In the genomic region with DNA sequence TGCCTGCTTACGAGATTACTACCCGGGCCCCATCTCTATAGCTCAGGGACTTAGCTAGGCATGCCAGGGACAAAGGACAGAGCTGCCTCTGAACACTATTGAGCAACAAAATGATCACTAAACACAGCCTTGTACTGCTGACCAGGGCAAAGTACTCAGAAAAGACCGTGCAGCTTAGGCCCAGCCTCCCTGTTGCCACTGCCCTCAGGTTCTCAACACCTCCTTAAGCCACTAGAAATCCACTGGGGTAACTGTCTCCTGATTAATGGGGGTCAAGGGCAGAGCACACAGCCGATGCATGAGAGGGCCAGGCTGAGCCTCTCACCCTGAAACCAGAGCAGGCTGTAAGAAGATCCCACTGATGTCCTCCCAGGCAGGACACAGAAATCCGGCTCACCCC, we compare ENCODE assay signal across 11 mouse cellular contexts. TPM values are rescaled to one million over a fixed set of nuclear protein-coding genes. Genes with fewer than 3 reads are reported as not detected.
DNase-seq lines count a peak whose midpoint lies in the region; ATAC-seq lines count a peak whose summit lies in the region.
"Had no signal": no experiment of that assay in that cellular context is flagged by ENCODE, and none has a peak within 500 bp of the region (broad histone marks: within the 10 kb centered on the region; RNA-seq: fewer than 3 reads in every experiment).

No protein-coding gene starts in this region.

- WGBS in heart, embryonic 13.5 days = 31% methylated on average over 5 of the region's 5 CpGs
- 54% methylated on average over 5 of the region's 5 CpGs for WGBS in liver, embryonic 11.5 days

- no peaks in the 10 kb centered on the region for H3K9me3 ChIP-seq in heart, embryonic 13.5 days
- no peaks in the 10 kb centered on the region for H3K9me3 ChIP-seq in liver, embryonic 11.5 days (ENCODE audit: control insufficient read depth, low read length)
- H3K9me3 ChIP-seq: forebrain, embryonic 15.5 days; megakaryocyte, embryonic 14.5 days had no signal

- no peak for DNase-seq in heart, adult 8-10 months (ENCODE audit: low spot score)
- DNase-seq in adipocyte (ENCODE audit: low spot score) = peak; percentile 48
- peak; percentile 37 for DNase-seq in gastrocnemius, postnatal 14 days
- no peak for DNase-seq in liver, embryonic 11.5 days (ENCODE audit: low spot score)
- DNase-seq in layer of hippocampus, adult 11-12 months (ENCODE audit: low spot score) = no peak
- DNase-seq in layer of hippocampus, postnatal 14 days (ENCODE audit: low spot score in 2 of 2) = no peak
- no peak for DNase-seq in left cerebral cortex, postnatal 36 days (ENCODE audit: low spot score in 2 of 2)
- DNase-seq: right cerebral cortex, postnatal 14 days had no signal

- H3K36me3 ChIP-seq in heart, embryonic 13.5 days = peaks cover 33% of the 10 kb centered on the region
- peaks cover 2% of the 10 kb centered on the region for H3K36me3 ChIP-seq in liver, embryonic 11.5 days (ENCODE audit: control insufficient read depth, insufficient read depth, low read length)

- no peak overlapping the region for H3K4me3 ChIP-seq in heart, embryonic 13.5 days
- no peak overlapping the region for H3K4me3 ChIP-seq in liver, embryonic 11.5 days (ENCODE audit: low read depth, low read length)
- H3K4me3 ChIP-seq: forebrain, embryonic 15.5 days had no signal

- intact Hi-C loops in gastrocnemius, postnatal 14 days (cut with DNase I; ENCODE audit: low total_unique reads) = loop anchor here (5.0 kb wide), 1 partner anchor 113 kb away; no protein-coding TSS in a partner anchor
- intact Hi-C loops in left cerebral cortex, postnatal 36 days (cut with DNase I) = loop anchor here (5.0 kb wide), 1 partner anchor 233 kb away; no protein-coding TSS in a partner anchor

- H3K27ac ChIP-seq in heart, embryonic 13.5 days (replicated peaks) = peak overlapping the region; percentile 50
- H3K27ac ChIP-seq in liver, embryonic 11.5 days (ENCODE audit: low read depth, low read length) = peak overlapping the region; percentile 53; the same call in 1 of the 2 replicates
- H3K27ac ChIP-seq: forebrain, embryonic 15.5 days had no signal

- peak overlapping the region; percentile 54 for H3K9ac ChIP-seq in heart, embryonic 13.5 days
- H3K9ac ChIP-seq in liver, embryonic 11.5 days (ENCODE audit: low read depth, low read length) = no peak overlapping the region
- H3K9ac ChIP-seq: forebrain, embryonic 15.5 days had no signal

- H3K4me1 ChIP-seq in heart, embryonic 13.5 days = peaks cover 33% of the 10 kb centered on the region
- peaks cover 20% of the 10 kb centered on the region for H3K4me1 ChIP-seq in liver, embryonic 11.5 days (replicated peaks; ENCODE audit: control insufficient read depth, insufficient read depth, low read length)
- H3K4me1 ChIP-seq: forebrain, embryonic 15.5 days had no signal

- H3K27me3 ChIP-seq in heart, embryonic 13.5 days (replicated peaks) = no peaks in the 10 kb centered on the region
- H3K27me3 ChIP-seq in liver, embryonic 11.5 days (replicated peaks; ENCODE audit: control insufficient read depth, insufficient read depth, low read length) = no peaks in the 10 kb centered on the region
- H3K27me3 ChIP-seq: forebrain, embryonic 15.5 days; megakaryocyte, embryonic 14.5 days had no signal

- ATAC-seq in heart, embryonic 13.5 days (ENCODE audit: extremely low read depth, insufficient number of reproducible peaks, low FRiP score, low TSS enrichment) = no peak
- peak; percentile 42 for ATAC-seq in liver, embryonic 11.5 days (replicated peaks; ENCODE audit: low FRiP score)
- ATAC-seq: forebrain, embryonic 15.5 days had no signal

- H3K4me2 ChIP-seq in heart, embryonic 13.5 days = no peak overlapping the region
- no peak overlapping the region for H3K4me2 ChIP-seq in liver, embryonic 11.5 days
- H3K4me2 ChIP-seq: forebrain, embryonic 15.5 days had no signal

RNA-seq across cellular contexts. Expression of a gene that starts 26.8 kb away (rescaled TPM):
- polyA plus RNA-seq in heart, embryonic 13.5 days (2015; fragmentation: Nextera tagmentation; extraction: Ambion mirVana) = 3.9 and 4.3 TPM in 2 replicates
- total RNA-seq in heart, adult 8-10 months (2022) = 10 to 100 TPM; 10.2 to 14.0 (median 12.8) TPM
- total RNA-seq in gastrocnemius, postnatal 14 days (2021) = 1 to 10 TPM; 4.9 to 5.9 TPM
- polyA plus RNA-seq in liver, embryonic 11.5 days (2014; fragmentation: Nextera tagmentation; extraction: Ambion mirVana) = 6.3 and 7.5 TPM in 2 replicates
- 10 to 100 TPM in 1 of 2 experiments, 1 to 10 TPM in 1; 9.2 to 10.2 TPM for total RNA-seq in layer of hippocampus, postnatal 14 days (2021)
- total RNA-seq in left cerebral cortex, postnatal 36 days (2021) = 1 to 10 TPM; 9.8 to 9.9 TPM

Comparison
In these comparisons a context has a peak if more than half of its experiments do, and no peak if none do; other contexts are left out.
1. DNase-seq: peak in adipocyte (single experiment) and gastrocnemius, postnatal 14 days (single experiment); none in heart, adult 8-10 months (single experiment), liver, embryonic 11.5 days (single experiment), layer of hippocampus, adult 11-12 months (single experiment), layer of hippocampus, postnatal 14 days (0 of 2) and left cerebral cortex, postnatal 36 days (0 of 2).